Mouse (Mus musculus) right cerebral cortex, adult 2 months (tissue): ENCODE measurements around the gene Ltb4r2.
A peak's percentile ranks its signal among the peaks of the same experiment; 100 is the strongest.

ENCODE experiments used
- DNase-seq, 2 experiments: peaks; one replicate each; pipeline ENCODE4 v3.0.0; 2021 to 2022; ENCODE audit warnings: low spot score in 2 of 2

Ltb4r2 gene

GRCm38 (mm10) chr14:55781310-55781709 is 20.1 kb downstream of the Ltb4r2 start:
- DNase-seq = peak; percentile 55 to 67

- DNase-seq = no peak
Observed at GRCm38 (mm10) chr14:55782361-55782960, 21.2 kb downstream of the Ltb4r2 start.

- DNase-seq = no peak
Observed at GRCm38 (mm10) chr14:55783171-55783957, 22.1 kb downstream of the Ltb4r2 start.

- no peak for DNase-seq
Observed at GRCm38 (mm10) chr14:55783958-55784235, 22.7 kb downstream of the Ltb4r2 start, which contains the start of gene Adcy4. Adcy4 (minus strand) TSS chr14:55784095.

GRCm38 (mm10) chr14:55785195-55785594 is 24.0 kb downstream of the Ltb4r2 start:
- DNase-seq = no peak

GRCm38 (mm10) chr14:55787731-55788130 is 26.5 kb downstream of the Ltb4r2 start:
- DNase-seq = no peak

GRCm38 (mm10) chr14:55788256-55789050 is 27.2 kb downstream of the Ltb4r2 start, which contains the start of gene Ripk3:
Ripk3 (minus strand) TSS chr14:55788865.
- DNase-seq = no peak

GRCm38 (mm10) chr14:55793461-55793860 is 32.2 kb downstream of the Ltb4r2 start:
- DNase-seq = no peak

GRCm38 (mm10) chr14:55793946-55794345 is 32.7 kb downstream of the Ltb4r2 start:
- no peak for DNase-seq

- no peak for DNase-seq
Observed at GRCm38 (mm10) chr14:55795380-55796163, 34.3 kb downstream of the Ltb4r2 start.
